Mouse (Mus musculus): ENCODE data around the gene Peli1. TPM values are rescaled to one million over a fixed set of nuclear protein-coding genes. Genes with fewer than 3 reads are reported as not detected.
A peak's percentile ranks its signal among the peaks of the same experiment; 100 is the strongest.

The Peli1 gene
- polyA plus RNA-seq, 1 experiment, result 1.4 TPM

GRCm38 (mm10) chr11:21088356-21088755 lies 2.7 kb upstream of the Peli1 start:
- Histone ChIP-seq H3K9me3 (ENCODE audit: control insufficient read depth, low read length) (no peaks in the 10 kb centered on the region), H3K4me1 (ENCODE audit: control insufficient read depth) (peaks cover 22% of the 10 kb centered on the region), H3K27me3 (ENCODE audit: control insufficient read depth) (peaks cover 12% of the 10 kb centered on the region; the same call in 1 of the 2 replicates), H3K36me3 (ENCODE audit: control insufficient read depth) (no peaks in the 10 kb centered on the region), H3K4me3 (replicated peaks) (no peak overlapping the region)
- TF ChIP-seq GATA1 (IDR thresholded peaks at IDR 0.05; ENCODE audit: low read length) (no peak), TAL1 (IDR thresholded peaks at IDR 0.05; ENCODE audit: low read length) (no peak)

GRCm38 (mm10) chr11:21089571-21089970 lies 1.5 kb upstream of the Peli1 start:
- TF ChIP-seq TAL1 (IDR thresholded peaks at IDR 0.05; ENCODE audit: low read length) (no peak), GATA1 (IDR thresholded peaks at IDR 0.05; ENCODE audit: low read length) (no peak)
- no peaks in the 10 kb centered on the region for H3K9me3 ChIP-seq (ENCODE audit: control insufficient read depth, low read length)
- H3K27me3 ChIP-seq (ENCODE audit: control insufficient read depth), result peaks cover 12% of the 10 kb centered on the region; the same call in 1 of the 2 replicates
- peaks cover 2% of the 10 kb centered on the region for H3K36me3 ChIP-seq (ENCODE audit: control insufficient read depth)
- peaks cover 28% of the 10 kb centered on the region for H3K4me1 ChIP-seq (ENCODE audit: control insufficient read depth)
- no peak overlapping the region for H3K4me3 ChIP-seq (replicated peaks)

GRCm38 (mm10) chr11:21091428-21092405 lies 626 bp downstream of the Peli1 start:
- peaks cover 12% of the 10 kb centered on the region; the same call in 1 of the 2 replicates for H3K27me3 ChIP-seq (ENCODE audit: control insufficient read depth)
- H3K9me3 ChIP-seq (ENCODE audit: control insufficient read depth, low read length), result no peaks in the 10 kb centered on the region
- peak overlapping the region; percentile 96 for H3K4me3 ChIP-seq (replicated peaks)
- peaks cover 37% of the 10 kb centered on the region for H3K4me1 ChIP-seq (ENCODE audit: control insufficient read depth)
- TF ChIP-seq TAL1 (IDR thresholded peaks at IDR 0.05; ENCODE audit: low read length) (no peak), GATA1 (IDR thresholded peaks at IDR 0.05; ENCODE audit: low read length) (no peak)
- peaks cover 9% of the 10 kb centered on the region for H3K36me3 ChIP-seq (ENCODE audit: control insufficient read depth)

GRCm38 (mm10) chr11:21092621-21093020 lies 1.5 kb downstream of the Peli1 start:
- H3K27me3 ChIP-seq (ENCODE audit: control insufficient read depth), result peaks cover 8% of the 10 kb centered on the region; the same call in 1 of the 2 replicates
- no peaks in the 10 kb centered on the region for H3K9me3 ChIP-seq (ENCODE audit: control insufficient read depth, low read length)
- TF ChIP-seq GATA1 (IDR thresholded peaks at IDR 0.05; ENCODE audit: low read length), result no peak
- TF ChIP-seq TAL1 (IDR thresholded peaks at IDR 0.05; ENCODE audit: low read length), result no peak
- peaks cover 38% of the 10 kb centered on the region for H3K4me1 ChIP-seq (ENCODE audit: control insufficient read depth)
- H3K36me3 ChIP-seq (ENCODE audit: control insufficient read depth), result peaks cover 9% of the 10 kb centered on the region
- H3K4me3 ChIP-seq (replicated peaks), result peak overlapping the region; percentile 96

- H3K27me3 ChIP-seq (ENCODE audit: control insufficient read depth), result peaks cover 4% of the 10 kb centered on the region; the same call in 1 of the 2 replicates
- H3K4me1 ChIP-seq (ENCODE audit: control insufficient read depth), result peaks cover 43% of the 10 kb centered on the region
- no peaks in the 10 kb centered on the region for H3K9me3 ChIP-seq (ENCODE audit: control insufficient read depth, low read length)
- peaks cover 9% of the 10 kb centered on the region for H3K36me3 ChIP-seq (ENCODE audit: control insufficient read depth)
- peak overlapping the region; percentile 96 for H3K4me3 ChIP-seq (replicated peaks)
- no peak for TF ChIP-seq GATA1 (IDR thresholded peaks at IDR 0.05; ENCODE audit: low read length)
- TF ChIP-seq TAL1 (IDR thresholded peaks at IDR 0.05; ENCODE audit: low read length), result no peak
Observed at GRCm38 (mm10) chr11:21093081-21093815, 2.2 kb downstream of the Peli1 start.

GRCm38 (mm10) chr11:21096590-21096989 lies 5.5 kb downstream of the Peli1 start:
- no peaks in the 10 kb centered on the region for H3K9me3 ChIP-seq (ENCODE audit: control insufficient read depth, low read length)
- peaks cover 50% of the 10 kb centered on the region for H3K4me1 ChIP-seq (ENCODE audit: control insufficient read depth)
- no peak for TF ChIP-seq GATA1 (IDR thresholded peaks at IDR 0.05; ENCODE audit: low read length)
- TF ChIP-seq TAL1 (IDR thresholded peaks at IDR 0.05; ENCODE audit: low read length), result no peak
- peaks cover 9% of the 10 kb centered on the region for H3K36me3 ChIP-seq (ENCODE audit: control insufficient read depth)
- no peak overlapping the region for H3K4me3 ChIP-seq (replicated peaks)
- H3K27me3 ChIP-seq (ENCODE audit: control insufficient read depth), result no peaks in the 10 kb centered on the region

GRCm38 (mm10) chr11:21098457-21098856 lies 7.4 kb downstream of the Peli1 start:
- peaks cover 38% of the 10 kb centered on the region for H3K4me1 ChIP-seq (ENCODE audit: control insufficient read depth)
- no peaks in the 10 kb centered on the region for H3K9me3 ChIP-seq (ENCODE audit: control insufficient read depth, low read length)
- TF ChIP-seq TAL1 (IDR thresholded peaks at IDR 0.05; ENCODE audit: low read length), result no peak
- TF ChIP-seq GATA1 (IDR thresholded peaks at IDR 0.05; ENCODE audit: low read length), result no peak
- H3K36me3 ChIP-seq (ENCODE audit: control insufficient read depth), result peaks cover 9% of the 10 kb centered on the region
- H3K27me3 ChIP-seq (ENCODE audit: control insufficient read depth), result no peaks in the 10 kb centered on the region
- H3K4me3 ChIP-seq (replicated peaks), result no peak overlapping the region

GRCm38 (mm10) chr11:21100704-21101103 lies 9.6 kb downstream of the Peli1 start:
- TF ChIP-seq GATA1 (IDR thresholded peaks at IDR 0.05; ENCODE audit: low read length), result no peak
- no peak for TF ChIP-seq TAL1 (IDR thresholded peaks at IDR 0.05; ENCODE audit: low read length)
- H3K9me3 ChIP-seq (ENCODE audit: control insufficient read depth, low read length), result no peaks in the 10 kb centered on the region
- no peaks in the 10 kb centered on the region for H3K27me3 ChIP-seq (ENCODE audit: control insufficient read depth)
- H3K4me3 ChIP-seq (replicated peaks), result no peak overlapping the region
- peaks cover 4% of the 10 kb centered on the region for H3K36me3 ChIP-seq (ENCODE audit: control insufficient read depth)
- peaks cover 42% of the 10 kb centered on the region for H3K4me1 ChIP-seq (ENCODE audit: control insufficient read depth)

- Histone ChIP-seq H3K4me1 (ENCODE audit: control insufficient read depth) (peaks cover 41% of the 10 kb centered on the region), H3K36me3 (ENCODE audit: control insufficient read depth) (peaks cover 4% of the 10 kb centered on the region), H3K4me3 (replicated peaks) (no peak overlapping the region), H3K9me3 (ENCODE audit: control insufficient read depth, low read length) (no peaks in the 10 kb centered on the region), H3K27me3 (ENCODE audit: control insufficient read depth) (no peaks in the 10 kb centered on the region)
- TF ChIP-seq TAL1 (IDR thresholded peaks at IDR 0.05; ENCODE audit: low read length) (no peak), GATA1 (IDR thresholded peaks at IDR 0.05; ENCODE audit: low read length) (no peak)
Observed at GRCm38 (mm10) chr11:21101286-21101685, 10.2 kb downstream of the Peli1 start.

All from erythroblast, embryonic 14.5 days (primary cell).